Mouse (Mus musculus): Measurements from ENCODE around the gene Gcsam.

GRCm38 (mm10) chr16:45641301-45641700 lies 31.1 kb downstream of the Gcsam start:
- TF ChIP-seq CTCF (IDR thresholded peaks at IDR 0.05; ENCODE audit: borderline replicate concordance, insufficient read depth, low read depth, low read length) (no peak), POLR2A (IDR thresholded peaks at IDR 0.05; ENCODE audit: borderline replicate concordance, insufficient read depth, low read length) (no peak)
